Mouse (Mus musculus): ENCODE results near the gene Tbc1d22a.

The Tbc1d22a gene

DNA sequence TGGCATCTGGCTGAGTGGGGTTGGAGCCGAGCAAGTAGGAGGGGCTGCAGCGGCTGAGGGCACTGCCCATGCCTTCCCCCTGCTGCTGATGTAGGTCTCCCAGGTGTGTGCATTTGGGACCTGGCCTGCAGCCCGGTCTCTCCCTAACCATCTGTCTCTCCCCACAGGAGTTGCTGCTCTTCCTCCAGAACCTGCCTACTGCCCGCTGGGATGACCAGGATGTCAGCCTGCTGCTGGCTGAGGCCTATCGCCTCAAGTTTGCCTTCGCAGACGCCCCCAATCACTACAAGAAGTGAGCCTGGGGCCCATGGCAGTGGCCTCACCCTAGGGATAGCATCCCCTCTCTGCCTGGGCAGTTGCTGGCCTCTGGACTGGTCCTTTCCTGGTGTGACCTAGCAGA is 282.4 kb downstream of the Tbc1d22a start:
- no peak for DNase-seq (ENCODE audit: low read depth, low spot score)

DNA sequence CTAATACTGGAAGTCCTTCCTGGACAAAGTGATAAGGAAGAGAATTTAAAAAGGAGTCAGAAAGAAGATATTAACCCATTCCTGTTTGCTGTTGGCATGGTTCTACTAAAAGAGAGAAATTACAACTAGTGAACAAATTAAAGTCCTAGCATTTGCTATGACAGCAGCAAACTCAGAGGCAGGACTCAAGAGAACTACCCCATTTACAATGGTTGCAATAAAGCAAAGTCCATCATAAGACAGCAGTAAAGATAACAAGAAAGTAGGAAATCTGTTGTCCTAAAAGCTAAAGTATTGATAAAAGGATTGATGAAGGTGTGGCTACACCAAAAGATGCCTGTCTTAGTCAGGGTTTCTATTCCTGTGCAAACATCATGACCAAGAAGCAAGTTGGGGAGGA is 286.3 kb downstream of the Tbc1d22a start:
- DNase-seq (ENCODE audit: low read depth, low spot score) = no peak

DNA sequence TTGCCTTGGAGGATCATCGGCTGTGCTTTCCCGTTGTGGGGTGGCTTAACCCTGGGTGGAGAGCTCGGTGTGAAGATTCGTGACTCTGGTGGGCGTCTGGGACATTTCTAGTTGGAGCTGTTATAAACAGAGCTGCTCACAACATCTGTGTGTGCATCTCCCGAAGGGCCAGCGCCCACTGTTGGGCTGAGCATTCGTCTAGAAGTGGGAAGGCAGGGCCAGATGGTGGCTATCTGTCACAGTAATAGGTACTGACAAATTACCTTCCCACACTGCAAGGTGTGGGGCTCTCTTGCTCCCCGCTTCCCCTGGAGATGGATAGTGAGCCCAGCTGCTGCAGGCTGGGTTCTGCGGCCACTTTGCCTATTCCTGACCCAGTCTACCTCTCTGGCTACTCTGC is 289.2 kb downstream of the Tbc1d22a start:
- DNase-seq (ENCODE audit: low read depth, low spot score) = no peak

DNA sequence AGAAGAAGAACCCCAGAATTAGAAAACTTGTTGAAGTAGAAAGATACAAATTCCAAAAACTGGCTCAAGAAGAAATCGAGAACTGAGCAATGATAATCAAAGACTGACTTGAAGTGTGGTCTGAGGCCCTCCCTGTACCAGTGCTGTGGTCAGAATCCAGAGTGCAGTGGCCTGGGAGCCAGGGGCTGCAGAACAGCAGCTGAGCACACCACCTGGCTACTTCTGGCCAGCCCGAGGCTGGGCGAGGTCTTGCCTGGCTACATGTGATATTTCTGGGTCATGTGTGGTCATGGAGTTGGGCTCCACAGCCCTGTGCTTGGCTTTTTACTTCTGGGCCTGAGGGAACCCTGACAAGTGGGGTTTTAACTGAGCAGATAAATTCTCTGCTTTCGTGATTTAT is 292.4 kb downstream of the Tbc1d22a start:
- DNase-seq (ENCODE audit: low read depth, low spot score) = no peak

DNA sequence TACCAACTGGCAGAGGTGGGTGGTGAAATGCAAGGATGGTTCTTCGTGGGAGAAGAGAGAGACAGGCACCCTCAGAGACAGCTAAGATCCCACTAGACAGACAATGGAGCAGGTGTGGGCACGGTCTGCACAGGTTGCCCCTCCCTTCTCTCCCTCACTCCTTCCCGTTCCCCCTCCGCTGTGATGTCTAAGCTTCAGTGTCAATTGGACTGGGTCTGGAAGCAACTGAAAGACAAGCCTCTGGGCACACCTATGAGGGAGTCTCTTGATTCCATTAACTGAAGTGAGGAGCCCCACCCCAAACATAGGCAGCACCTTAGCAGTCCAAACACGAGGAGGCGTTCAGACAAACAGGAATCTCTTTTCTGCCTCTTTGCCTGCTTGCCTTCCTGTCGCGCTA is 293.3 kb downstream of the Tbc1d22a start:
- DNase-seq (ENCODE audit: low read depth, low spot score) = no peak

DNA sequence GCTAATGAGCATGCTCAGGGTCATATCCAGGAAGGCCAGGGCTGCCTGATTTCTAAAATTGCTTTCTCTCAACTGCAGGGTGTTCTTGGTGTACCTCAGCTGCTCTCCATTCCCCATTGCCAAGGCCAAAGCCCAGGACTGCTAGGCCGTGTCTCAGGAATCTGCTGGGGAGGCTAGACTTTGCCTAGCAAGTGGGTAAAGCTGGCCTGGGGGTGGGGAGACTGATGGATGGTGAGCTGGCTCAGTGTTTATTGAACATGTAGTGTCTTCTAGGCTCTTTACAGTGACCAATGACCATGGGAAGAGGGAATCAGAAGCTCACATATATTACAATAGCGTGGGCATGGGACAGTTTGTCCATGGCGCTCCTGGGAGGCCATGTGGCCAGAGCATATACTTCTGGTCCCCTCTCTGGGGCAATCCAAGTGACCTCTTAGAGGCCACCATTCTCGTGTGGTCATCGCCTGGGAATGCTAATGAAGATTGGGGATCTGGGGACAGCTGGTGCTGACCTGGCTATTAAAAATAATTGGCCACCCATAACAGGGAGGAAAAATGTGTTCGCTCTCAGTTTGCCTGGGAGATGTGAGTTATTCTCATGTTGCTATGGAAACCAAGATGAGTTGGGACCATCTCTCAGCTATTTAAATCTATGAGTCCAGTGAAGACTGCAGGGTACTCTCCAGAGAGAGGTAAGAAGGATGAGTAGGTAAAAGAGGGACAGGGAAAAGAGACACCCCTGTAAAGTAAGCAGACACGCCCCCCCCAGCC is 294.3 kb downstream of the Tbc1d22a start:
- DNase-seq (ENCODE audit: low read depth, low spot score) = no peak

DNA sequence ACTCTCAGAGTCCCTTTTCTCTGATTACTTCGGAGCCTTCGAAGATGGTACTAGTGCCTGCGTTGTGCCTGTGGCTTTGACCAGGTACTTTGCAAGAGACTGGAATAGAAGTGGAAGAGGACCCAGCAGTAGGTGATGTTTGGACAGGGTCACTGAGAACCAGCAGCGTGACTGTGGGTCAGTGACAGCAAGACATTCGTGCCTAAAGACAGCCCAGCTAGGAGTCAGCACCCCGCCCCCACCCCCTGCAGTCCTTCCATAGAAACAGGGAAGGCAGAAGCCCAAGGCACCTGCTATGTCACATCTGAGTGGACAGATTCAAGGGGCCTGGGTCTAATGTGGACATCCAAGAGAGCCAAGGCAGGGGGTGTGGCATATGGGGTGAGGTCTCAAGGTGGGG is 295.3 kb downstream of the Tbc1d22a start:
- DNase-seq (ENCODE audit: low read depth, low spot score) = no peak

DNA sequence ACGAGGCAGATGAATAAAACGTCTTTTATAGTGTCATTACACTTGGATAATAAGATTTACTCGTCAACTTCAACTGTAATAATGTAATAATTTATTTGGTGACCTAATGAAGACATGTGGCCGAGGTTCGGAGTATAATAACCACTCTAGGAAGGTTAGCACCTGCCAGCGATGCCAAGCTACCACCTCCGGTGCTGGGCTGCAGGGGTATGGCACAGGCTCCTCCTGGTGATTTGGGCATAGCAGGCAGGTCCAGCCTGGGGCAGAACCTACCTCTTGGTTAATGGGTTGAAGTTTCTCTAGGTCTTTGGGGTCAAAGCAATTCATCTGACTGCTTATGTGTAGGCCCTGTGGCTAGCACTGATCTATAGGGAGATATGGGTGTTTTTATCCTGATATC is 296.9 kb downstream of the Tbc1d22a start:
- no peak for DNase-seq (ENCODE audit: low read depth, low spot score)

DNA sequence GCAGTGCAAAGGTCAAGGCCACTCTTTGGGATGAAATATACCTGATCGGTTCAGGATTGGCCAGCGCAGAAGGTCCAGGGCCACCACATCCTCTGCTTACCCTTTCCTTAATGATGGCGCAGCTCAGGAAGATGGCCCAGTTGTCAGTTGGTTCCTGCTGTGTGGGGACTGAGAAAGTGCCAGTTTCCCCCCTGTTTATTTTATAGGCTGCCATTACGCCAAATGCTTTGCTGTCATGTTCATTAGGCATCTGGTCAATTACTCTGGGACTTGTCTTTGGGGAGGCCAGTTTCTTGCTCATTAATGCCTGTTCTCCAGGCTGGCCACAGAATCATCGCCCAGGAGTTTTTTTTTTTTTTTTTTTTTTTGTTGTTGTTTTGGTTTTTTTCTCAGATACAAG is 299.1 kb downstream of the Tbc1d22a start:
- no peak for DNase-seq (ENCODE audit: low read depth, low spot score)

DNA sequence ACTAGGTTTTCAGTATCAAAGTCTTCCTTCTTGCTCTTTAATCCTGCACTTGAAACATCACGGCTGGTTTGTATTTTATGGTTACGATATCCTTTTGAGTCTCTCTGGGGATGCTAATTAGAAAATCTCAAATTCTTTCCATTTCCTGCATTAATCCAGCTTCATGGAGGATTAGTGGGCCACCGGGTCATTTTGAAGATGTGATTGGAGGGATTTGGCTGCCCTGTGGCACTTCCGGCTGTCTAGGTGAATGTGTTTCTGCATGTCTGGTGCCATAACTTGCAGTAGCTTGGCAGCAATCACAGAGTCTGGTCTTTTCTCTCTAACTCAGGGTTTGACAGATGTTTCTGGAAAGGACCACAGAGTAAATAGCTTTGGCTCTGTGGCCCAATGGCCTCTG is 305.9 kb downstream of the Tbc1d22a start:
- DNase-seq (ENCODE audit: low read depth, low spot score) = no peak

DNA sequence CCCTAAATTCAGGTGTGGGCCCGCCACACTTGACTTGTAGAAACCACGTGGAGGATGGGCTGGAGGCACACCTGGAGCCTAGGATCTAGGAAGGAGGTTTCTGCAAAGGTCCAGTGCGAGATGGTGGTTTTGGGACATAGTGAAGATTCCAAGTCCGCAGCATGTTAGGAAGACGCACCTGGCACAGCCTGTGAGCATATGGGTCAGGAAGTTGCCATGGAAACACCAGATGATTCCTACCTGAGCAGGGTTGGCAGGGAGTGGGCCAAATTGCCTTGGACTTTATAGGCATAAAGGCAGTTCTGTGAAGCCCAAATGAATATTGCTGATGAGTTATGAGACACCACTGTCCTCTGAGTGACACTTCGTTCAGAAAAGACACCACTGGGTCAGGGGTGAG is 321.1 kb downstream of the Tbc1d22a start:
- no peak for DNase-seq (ENCODE audit: low read depth, low spot score)

DNA sequence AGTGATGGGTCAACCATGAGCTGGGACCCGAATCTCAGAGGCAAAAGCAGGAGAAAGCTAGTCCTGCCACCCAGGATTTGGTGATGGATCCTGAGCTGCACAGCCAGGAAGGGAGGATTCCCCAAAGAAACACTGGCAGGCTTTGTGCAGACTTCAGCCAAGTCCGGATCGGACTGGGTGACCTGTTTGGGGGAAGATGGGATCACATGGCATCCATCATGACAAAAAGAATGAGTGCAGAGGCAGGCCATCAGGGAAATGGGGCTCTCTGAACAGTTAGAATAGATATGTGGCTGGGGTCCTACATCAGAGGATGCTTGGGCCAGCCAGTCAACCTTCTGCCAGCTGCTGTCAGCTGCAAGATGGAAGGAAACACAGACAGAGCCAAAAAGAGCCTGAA is 328.1 kb downstream of the Tbc1d22a start:
- DNase-seq (ENCODE audit: low read depth, low spot score) = no peak

DNA sequence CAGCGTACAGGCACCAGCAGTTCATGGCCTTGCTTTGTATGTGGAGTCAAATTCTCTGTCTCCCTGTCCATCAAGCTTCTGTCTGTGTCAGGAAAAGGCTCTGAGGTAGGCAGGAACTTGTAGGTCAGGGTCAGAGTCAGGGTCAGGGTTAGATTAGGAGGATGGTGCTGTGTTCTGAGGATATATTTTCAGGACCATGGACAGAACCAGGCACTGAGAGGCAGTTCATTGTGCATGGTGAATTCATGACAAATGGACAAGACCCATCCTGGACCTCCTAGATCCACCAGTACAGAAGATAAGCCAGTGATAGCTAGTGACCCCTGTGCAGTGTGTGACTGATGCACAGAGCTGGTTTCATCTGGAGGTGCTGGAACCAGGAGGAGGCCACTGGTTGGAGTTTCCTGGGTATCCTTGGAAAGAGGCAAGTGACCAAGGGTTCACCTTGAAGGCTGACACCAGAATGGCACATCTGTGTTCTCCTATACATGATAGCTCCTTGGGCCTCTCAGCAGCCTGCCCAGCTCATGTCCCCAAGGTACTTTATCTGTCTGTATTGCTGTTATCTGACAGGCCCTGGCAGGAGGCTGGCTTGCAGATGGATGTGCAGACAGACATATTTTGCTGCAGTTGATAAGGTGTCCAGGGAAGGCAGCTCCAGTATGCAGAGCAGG is 330.0 kb downstream of the Tbc1d22a start:
- DNase-seq (ENCODE audit: low read depth, low spot score) = peak; percentile 58

Measured in forelimb bud, embryonic 11.5 days (tissue).